Mouse (Mus musculus) stomach, embryonic 14.5 days (tissue): Measurements from ENCODE around the gene Akap5. TPM values are rescaled to one million over a fixed set of nuclear protein-coding genes. Genes with fewer than 3 reads are reported as not detected.

ENCODE experiments used
- ATAC-seq: fragments of 200-750 bp; cut with Nextera tagmentation; 2 replicates; pipeline ENCODE4 v1.8.0; 2017; ENCODE audit warnings: low read depth, moderate TSS enrichment; ENCODE audit not compliant: insufficient number of reproducible peaks, insufficient read depth, low FRiP score
- H3K27ac ChIP-seq: fragments of 300-500 bp; sonication (generic); 2 replicates; pipeline ENCODE4 v1.5.1; 2014; ENCODE audit warnings: mild to moderate bottlenecking, low read length, moderate library complexity, mixed read lengths
- H3K27me3 ChIP-seq: fragments of 300-500 bp; sonication (generic); 2 replicates; pipeline ENCODE4 v1.6.1; 2014; ENCODE audit warnings: low read length, control low read depth, mixed read lengths; ENCODE audit not compliant: control insufficient read depth, insufficient read depth
- H3K36me3 ChIP-seq: fragments of 300-500 bp; sonication (generic); 2 replicates; pipeline ENCODE4 v1.6.1; 2014; ENCODE audit warnings: mild to moderate bottlenecking, control low read depth, low read length, moderate library complexity, mixed read lengths; ENCODE audit not compliant: control insufficient read depth, insufficient read depth
- H3K4me1 ChIP-seq: fragments of 300-500 bp; sonication (generic); 2 replicates; pipeline ENCODE4 v1.6.1; 2014; ENCODE audit warnings: low read length, control low read depth, mixed read lengths; ENCODE audit not compliant: control insufficient read depth, insufficient read depth
- H3K4me2 ChIP-seq: fragments of 300-500 bp; sonication (generic); replicated peaks from 2 replicates; pipeline ENCODE4 v1.6.1; 2014; ENCODE audit warnings: low read depth, low read length, control low read depth
- H3K4me3 ChIP-seq: fragments of 300-500 bp; sonication (generic); 2 replicates; pipeline ENCODE4 v1.5.1; 2014; ENCODE audit warnings: low read depth, low read length, control low read depth
- H3K9ac ChIP-seq: fragments of 300-500 bp; sonication (generic); replicated peaks from 2 replicates; pipeline ENCODE4 v1.6.1; 2014; ENCODE audit warnings: low read depth, mild to moderate bottlenecking, control low read depth, low read length, moderate library complexity, mixed read lengths
- H3K9me3 ChIP-seq: fragments of 300-500 bp; sonication (generic); 2 replicates; pipeline ENCODE4 v1.6.1; 2016; ENCODE audit warnings: low read depth, low read length, control low read depth; ENCODE audit not compliant: control insufficient read depth
- WGBS: fragments of 180-500 bp; shearing (Covaris S2); extraction: QIAGEN DNeasy Blood & Tissue Kit; methylation state at CpG from one replicate; pipeline ENCODE4 v1.1.7; 2014; 5-methylcytosine and 5-hydroxymethylcytosine counted together
- polyA plus RNA-seq: library from polyadenylated mRNA; unstranded; fragments of >200 nt; fragmentation: Nextera tagmentation; extraction: Ambion mirVana; gene quantifications from 2 replicates; pipeline ENCODE4 v1.2.1, GENCODE M21; 2014

Akap5 gene
- polyA plus RNA-seq, 1 experiment from 2014 or later: 7.5 TPM

- Histone ChIP-seq H3K9me3 (no peaks in the 10 kb centered on the region), H3K9ac (no peak overlapping the region), H3K4me3 (no peak overlapping the region), H3K27me3 (no peaks in the 10 kb centered on the region), H3K4me2 (no peak overlapping the region), H3K36me3 (peaks cover 24% of the 10 kb centered on the region), H3K27ac (no peak overlapping the region), H3K4me1 (0 out of 2 replicates have a peak, but pooled peaks cover 3% of the 10 kb centered on the region)
- no peak for ATAC-seq
- 91% methylated on average over 8 of the region's 8 CpGs for WGBS
These were observed 19.6 kb upstream of the Akap5 start for GRCm38 (mm10) chr12:76305107-76305506.

GRCm38 (mm10) chr12:76306852-76307561 lies 17.7 kb upstream of the Akap5 start:
- no peak for ATAC-seq
- H3K4me2 ChIP-seq: no peak overlapping the region

GRCm38 (mm10) chr12:76307964-76308363 lies 16.7 kb upstream of the Akap5 start:
- WGBS: 33% methylated on average over 9 of the region's 9 CpGs
- Histone ChIP-seq H3K27me3 (no peaks in the 10 kb centered on the region), H3K4me3 (no peak overlapping the region), H3K4me1 (0 out of 2 replicates have a peak, but pooled peaks cover 3% of the 10 kb centered on the region), H3K27ac (peak overlapping the region; percentile 87), H3K36me3 (peaks cover 24% of the 10 kb centered on the region), H3K9ac (no peak overlapping the region), H3K9me3 (no peaks in the 10 kb centered on the region), H3K4me2 (no peak overlapping the region)
- ATAC-seq: peak; percentile 79; the same call in 1 of the 2 replicates

More at GRCm38 (mm10) chr12:76306852-76307561, 17.7 kb upstream of the Akap5 start:
- Histone ChIP-seq H3K9ac (no peak overlapping the region), H3K9me3 (no peaks in the 10 kb centered on the region), H3K4me3 (no peak overlapping the region), H3K27me3 (no peaks in the 10 kb centered on the region), H3K36me3 (peaks cover 23% of the 10 kb centered on the region), H3K4me1 (0 out of 2 replicates have a peak, but pooled peaks cover 3% of the 10 kb centered on the region), H3K27ac (peak overlapping the region; percentile 87)
- 85% methylated on average over 9 of the region's 9 CpGs for WGBS

GRCm38 (mm10) chr12:76308436-76308835 lies 16.3 kb upstream of the Akap5 start:
- H3K4me1 ChIP-seq: 0 out of 2 replicates have a peak, but pooled peaks cover 3% of the 10 kb centered on the region
- H3K27ac ChIP-seq: peak overlapping the region; percentile 87
- ATAC-seq: no peak
- peaks cover 24% of the 10 kb centered on the region for H3K36me3 ChIP-seq
- no peak overlapping the region for H3K9ac ChIP-seq
- H3K4me3 ChIP-seq: no peak overlapping the region
- H3K9me3 ChIP-seq: no peaks in the 10 kb centered on the region
- no peak overlapping the region for H3K4me2 ChIP-seq
- 82% methylated on average over 5 of the region's 5 CpGs for WGBS
- H3K27me3 ChIP-seq: no peaks in the 10 kb centered on the region

GRCm38 (mm10) chr12:76310007-76310406 lies 14.7 kb upstream of the Akap5 start:
- Histone ChIP-seq H3K27me3 (no peaks in the 10 kb centered on the region), H3K9ac (no peak overlapping the region), H3K4me3 (no peak overlapping the region), H3K9me3 (no peaks in the 10 kb centered on the region), H3K4me1 (0 out of 2 replicates have a peak, but pooled peaks cover 3% of the 10 kb centered on the region), H3K36me3 (peaks cover 23% of the 10 kb centered on the region), H3K4me2 (no peak overlapping the region), H3K27ac (no peak overlapping the region)
- 80% methylated on average over 6 of the region's 6 CpGs for WGBS
- ATAC-seq: no peak

- no peaks in the 10 kb centered on the region for H3K9me3 ChIP-seq
- H3K4me2 ChIP-seq: no peak overlapping the region
- WGBS: 74% methylated on average over 6 of the region's 6 CpGs
- H3K36me3 ChIP-seq: peaks cover 25% of the 10 kb centered on the region
- H3K9ac ChIP-seq: no peak overlapping the region
- no peak overlapping the region for H3K4me3 ChIP-seq
- H3K27me3 ChIP-seq: no peaks in the 10 kb centered on the region
- ATAC-seq: no peak
- no peak overlapping the region for H3K27ac ChIP-seq
- H3K4me1 ChIP-seq: 0 out of 2 replicates have a peak, but pooled peaks cover 3% of the 10 kb centered on the region
These were observed 14.1 kb upstream of the Akap5 start for GRCm38 (mm10) chr12:76310633-76311032.

- Histone ChIP-seq H3K9me3 (no peaks in the 10 kb centered on the region), H3K4me2 (no peak overlapping the region), H3K9ac (no peak overlapping the region), H3K27me3 (no peaks in the 10 kb centered on the region), H3K4me1 (0 out of 2 replicates have a peak, but pooled peaks cover 3% of the 10 kb centered on the region), H3K36me3 (peaks cover 24% of the 10 kb centered on the region), H3K4me3 (no peak overlapping the region), H3K27ac (no peak overlapping the region)
- 87% methylated on average over 9 of the region's 9 CpGs for WGBS
- ATAC-seq: no peak
These were observed 13.5 kb upstream of the Akap5 start for GRCm38 (mm10) chr12:76311227-76311626.

GRCm38 (mm10) chr12:76311951-76312350 lies 12.7 kb upstream of the Akap5 start:
- Histone ChIP-seq H3K9me3 (no peaks in the 10 kb centered on the region), H3K9ac (no peak overlapping the region), H3K4me1 (0 out of 2 replicates have a peak, but pooled peaks cover 3% of the 10 kb centered on the region), H3K27me3 (no peaks in the 10 kb centered on the region), H3K27ac (no peak overlapping the region), H3K36me3 (peaks cover 19% of the 10 kb centered on the region), H3K4me2 (no peak overlapping the region), H3K4me3 (no peak overlapping the region)
- WGBS: 81% methylated on average over 8 of the region's 8 CpGs
- ATAC-seq: peak; percentile 46; the same call in 1 of the 2 replicates
